8 mouse cellular contexts compared by ENCODE assay signal in the genomic region with DNA sequence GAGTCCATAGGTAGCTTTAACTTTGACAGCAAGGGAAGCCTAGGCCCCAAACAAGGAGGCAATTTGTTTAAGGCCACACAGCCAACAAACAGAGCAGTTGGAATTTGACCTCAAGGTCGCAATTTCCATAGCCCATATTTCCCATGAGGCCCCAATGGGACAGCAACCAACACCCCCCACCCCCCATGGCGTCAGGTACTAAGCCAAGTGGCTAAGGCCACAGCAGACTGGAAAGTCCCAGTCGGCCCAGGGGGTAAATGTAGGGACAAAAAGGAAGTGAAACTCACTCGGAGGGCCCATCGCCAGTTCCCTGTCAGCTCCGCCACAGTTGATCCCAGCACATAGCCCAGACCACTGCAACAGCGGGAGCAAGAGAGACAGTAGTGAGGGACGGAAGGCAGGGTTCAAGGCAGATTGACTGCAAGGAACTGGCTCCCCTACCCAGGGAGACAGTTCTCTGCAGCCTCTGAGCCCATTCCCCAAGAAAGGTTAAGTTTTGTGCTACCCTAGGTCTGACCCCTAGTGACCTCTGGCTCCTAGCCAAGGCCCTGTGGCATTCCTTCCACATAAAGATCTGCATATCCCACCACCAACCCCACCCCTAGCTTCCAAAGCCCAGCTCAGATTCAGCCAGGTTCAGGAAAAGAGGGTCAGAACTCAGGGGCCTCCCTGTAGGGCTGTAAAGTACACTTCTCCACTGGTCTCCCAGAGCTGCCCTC. TPM values are rescaled to one million over a fixed set of nuclear protein-coding genes. Genes with fewer than 3 reads are reported as not detected.
DNase-seq lines count a peak whose midpoint lies in the region; ATAC-seq and TF ChIP-seq lines count a peak whose summit lies in the region.

No protein-coding gene starts in this region.

- H3K4me3 ChIP-seq in kidney, embryonic 14.5 days (ENCODE audit: low read length): no peak overlapping the region
- H3K4me3 ChIP-seq in layer of hippocampus, adult 2 months: no peak overlapping the region

- no peak for ATAC-seq in kidney, embryonic 14.5 days (ENCODE audit: low FRiP score, low TSS enrichment)

- no peak overlapping the region for H3K9ac ChIP-seq in kidney, embryonic 14.5 days (ENCODE audit: low read depth, low read length)

- TF ChIP-seq CTCF in layer of hippocampus, adult 2 months (conservative IDR thresholded peaks at IDR 0.05): no peak

- intact Hi-C loops in heart, postnatal 36 days (cut with DNase I): no loop called here

- DNase-seq in kidney, adult 11 months: peak; percentile 32
- DNase-seq in ZHBTc4 (ENCODE audit: low read depth, low spot score): peak; percentile 88
- DNase-seq in heart, postnatal 36 days: peak; percentile 61 to 63
- peak; percentile 50 for DNase-seq in lung, postnatal 36 days
- DNase-seq in cerebellum, adult 8-10 months: no peak
- DNase-seq in embryo, embryonic 10 days (ENCODE audit: low spot score): no peak
- no peak for DNase-seq in layer of hippocampus, adult 2 months (ENCODE audit: low spot score in 2 of 2)

- WGBS in kidney, embryonic 14.5 days: 70% methylated on average over 8 of the region's 8 CpGs

- no peak overlapping the region for H3K4me2 ChIP-seq in kidney, embryonic 14.5 days (replicated peaks; ENCODE audit: low read depth, low read length)

- no peaks in the 10 kb centered on the region for H3K27me3 ChIP-seq in kidney, embryonic 14.5 days (ENCODE audit: control insufficient read depth, insufficient read depth, low read length)

- no peaks in the 10 kb centered on the region for H3K9me3 ChIP-seq in kidney, embryonic 14.5 days (ENCODE audit: control insufficient read depth, low read length)

- H3K36me3 ChIP-seq in kidney, embryonic 14.5 days (ENCODE audit: control insufficient read depth, insufficient read depth, low read length): no peaks in the 10 kb centered on the region

- no peak overlapping the region for H3K27ac ChIP-seq in kidney, embryonic 14.5 days (ENCODE audit: low read depth, low read length)
- no peak overlapping the region for H3K27ac ChIP-seq in layer of hippocampus, adult 2 months

- no peaks in the 10 kb centered on the region for H3K4me1 ChIP-seq in kidney, embryonic 14.5 days (ENCODE audit: control insufficient read depth, insufficient read depth, low read length)

RNA-seq across cellular contexts. Expression of a gene that starts 12.1 kb away (rescaled TPM):
- polyA plus RNA-seq in kidney, embryonic 14.5 days (2014; fragmentation: Nextera tagmentation; extraction: Ambion mirVana): 0.20 and 0.29 TPM in 2 replicates
- under 1 TPM in 1 of 2 experiments, not detected in 1; 0.16 TPM for total RNA-seq in heart, postnatal 36 days (2021)
- total RNA-seq in layer of hippocampus, adult 2 months (2021): under 1 TPM; 0.13 to 0.47 TPM

RNA-seq across cellular contexts. Expression of a gene that starts 48.5 kb away (rescaled TPM):
- 2.0 and 2.4 TPM in 2 replicates for polyA plus RNA-seq in kidney, embryonic 14.5 days (2014; fragmentation: Nextera tagmentation; extraction: Ambion mirVana)
- 10 to 100 TPM in 1 of 2 experiments, 1 to 10 TPM in 1; 9.7 to 11.0 TPM for total RNA-seq in heart, postnatal 36 days (2021)
- total RNA-seq in layer of hippocampus, adult 2 months (2021): 100 to 1,000 TPM; 101 to 105 TPM

Comparison
In these comparisons a context has a peak if more than half of its experiments do, and no peak if none do; other contexts are left out.
1. DNase-seq: peak in kidney, adult 11 months (single experiment), ZHBTc4 (single experiment), heart, postnatal 36 days (2 of 2) and lung, postnatal 36 days (single experiment); none in cerebellum, adult 8-10 months (single experiment), embryo, embryonic 10 days (single experiment) and layer of hippocampus, adult 2 months (0 of 2).
2. RNA of a gene that starts 48.5 kb away (total RNA-seq): 101 to 105 TPM in layer of hippocampus, adult 2 months; 9.7 to 11.0 TPM in heart, postnatal 36 days; every median in the first group is over 4 times any median in the second.